Mouse (Mus musculus): ENCODE measurements around the gene Nudt6. TPM values are rescaled to one million over a fixed set of nuclear protein-coding genes. Genes with fewer than 3 reads are reported as not detected.

Nudt6 gene
- polyA plus RNA-seq, 1 experiment from 2014 or later = 5.1 TPM

DNA sequence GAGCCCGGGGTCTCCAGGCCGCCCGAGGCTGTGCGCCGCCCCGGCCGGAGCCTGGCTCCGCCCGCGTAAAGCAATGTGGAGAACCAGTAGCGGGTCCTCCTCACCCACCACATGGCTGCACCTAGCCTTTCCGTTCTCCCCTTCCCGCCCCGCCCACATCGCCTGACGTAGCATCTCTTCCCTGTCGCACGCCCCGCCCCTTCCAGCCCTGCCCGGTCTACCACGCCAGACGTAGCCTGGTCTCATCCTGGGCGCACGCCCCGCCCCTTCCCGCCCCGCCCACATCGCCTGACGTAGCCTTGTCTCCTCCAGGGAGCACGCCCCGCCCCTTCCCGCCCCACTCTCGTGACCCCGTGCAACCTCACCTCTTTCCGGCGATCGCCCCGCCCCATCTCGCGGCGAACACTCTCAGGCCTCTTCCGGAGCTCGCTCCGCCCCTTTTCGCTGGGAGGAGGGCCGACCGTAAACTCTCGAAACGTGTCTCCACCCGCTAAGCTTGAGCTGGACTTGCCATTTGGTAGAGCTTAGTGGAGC lies 486 bp downstream of the Nudt6 start, which contains the start of gene Spata5:
Spata5 (plus strand) TSS at position 439 of the 534 bp plus-strand sequence.
- H3K4me2 ChIP-seq (ENCODE audit: low read depth, low read length) = peak within 1 kb of the TSS; percentile 95
- H3K9ac ChIP-seq (ENCODE audit: low read length) = peak within 1 kb of the TSS; percentile 88
- H3K36me3 ChIP-seq (ENCODE audit: control insufficient read depth, insufficient read depth, low read length) = no peaks in the 10 kb centered on the region
- H3K4me1 ChIP-seq (replicated peaks; ENCODE audit: control insufficient read depth, insufficient read depth, low read length) = peaks cover 15% of the 10 kb centered on the region
- 1% methylated on average over 49 of the region's 50 CpGs for WGBS
- H3K4me3 ChIP-seq (ENCODE audit: low read length) = peak within 1 kb of the TSS; percentile 90
- H3K9me3 ChIP-seq (ENCODE audit: control insufficient read depth, low read length) = no peaks in the 10 kb centered on the region
- H3K27me3 ChIP-seq (ENCODE audit: control insufficient read depth, insufficient read depth, low read depth, low read length) = no peaks in the 10 kb centered on the region
- peak within 1 kb of the TSS; percentile 93 for H3K27ac ChIP-seq (ENCODE audit: low read length)
- peak; percentile 95 for ATAC-seq (ENCODE audit: low read depth)

- Histone ChIP-seq H3K36me3 (ENCODE audit: control insufficient read depth, insufficient read depth, low read length) (no peaks in the 10 kb centered on the region), H3K9ac (ENCODE audit: low read length) (peak overlapping the region; percentile 88), H3K4me1 (replicated peaks; ENCODE audit: control insufficient read depth, insufficient read depth, low read length) (peaks cover 15% of the 10 kb centered on the region), H3K27me3 (ENCODE audit: control insufficient read depth, insufficient read depth, low read depth, low read length) (no peaks in the 10 kb centered on the region), H3K4me2 (ENCODE audit: low read depth, low read length) (peak overlapping the region; percentile 86), H3K4me3 (ENCODE audit: low read length) (peak overlapping the region; percentile 90), H3K9me3 (ENCODE audit: control insufficient read depth, low read length) (no peaks in the 10 kb centered on the region), H3K27ac (ENCODE audit: low read length) (peak overlapping the region; percentile 93)
- under 1% methylated on average over 30 of the region's 30 CpGs for WGBS
- no peak for ATAC-seq (ENCODE audit: low read depth)
Measured at GRCm38 (mm10) chr3:37418961-37419457, 1.0 kb downstream of the Nudt6 start.

DNA sequence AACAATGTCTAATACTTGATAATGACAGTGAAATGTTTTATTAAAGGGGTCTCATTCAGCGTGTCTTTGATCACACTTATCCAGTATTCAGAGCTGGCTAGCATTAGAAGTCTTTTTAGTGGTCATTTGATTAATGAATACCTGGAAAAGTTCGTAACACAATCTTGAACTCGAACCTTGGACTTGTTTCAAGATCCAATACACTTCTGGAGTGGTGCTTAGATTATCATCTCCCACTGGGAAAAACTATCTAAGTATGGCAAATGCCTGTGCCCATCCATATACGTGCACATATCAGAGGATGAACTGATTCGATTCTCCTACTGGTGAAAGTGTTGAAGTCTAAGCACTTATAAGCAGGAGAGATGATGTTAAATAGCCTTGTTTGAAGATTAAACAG lies 1.7 kb downstream of the Nudt6 start:
- H3K36me3 ChIP-seq (ENCODE audit: control insufficient read depth, insufficient read depth, low read length) = no peaks in the 10 kb centered on the region
- no peak overlapping the region for H3K27ac ChIP-seq (ENCODE audit: low read length)
- peak overlapping the region; percentile 88 for H3K9ac ChIP-seq (ENCODE audit: low read length)
- peaks cover 15% of the 10 kb centered on the region for H3K4me1 ChIP-seq (replicated peaks; ENCODE audit: control insufficient read depth, insufficient read depth, low read length)
- no peaks in the 10 kb centered on the region for H3K27me3 ChIP-seq (ENCODE audit: control insufficient read depth, insufficient read depth, low read depth, low read length)
- peak overlapping the region; percentile 86 for H3K4me2 ChIP-seq (ENCODE audit: low read depth, low read length)
- ATAC-seq (ENCODE audit: low read depth) = no peak
- H3K4me3 ChIP-seq (ENCODE audit: low read length) = peak overlapping the region; percentile 90
- no peaks in the 10 kb centered on the region for H3K9me3 ChIP-seq (ENCODE audit: control insufficient read depth, low read length)
- 54% methylated on average over 5 of the region's 5 CpGs for WGBS

DNA sequence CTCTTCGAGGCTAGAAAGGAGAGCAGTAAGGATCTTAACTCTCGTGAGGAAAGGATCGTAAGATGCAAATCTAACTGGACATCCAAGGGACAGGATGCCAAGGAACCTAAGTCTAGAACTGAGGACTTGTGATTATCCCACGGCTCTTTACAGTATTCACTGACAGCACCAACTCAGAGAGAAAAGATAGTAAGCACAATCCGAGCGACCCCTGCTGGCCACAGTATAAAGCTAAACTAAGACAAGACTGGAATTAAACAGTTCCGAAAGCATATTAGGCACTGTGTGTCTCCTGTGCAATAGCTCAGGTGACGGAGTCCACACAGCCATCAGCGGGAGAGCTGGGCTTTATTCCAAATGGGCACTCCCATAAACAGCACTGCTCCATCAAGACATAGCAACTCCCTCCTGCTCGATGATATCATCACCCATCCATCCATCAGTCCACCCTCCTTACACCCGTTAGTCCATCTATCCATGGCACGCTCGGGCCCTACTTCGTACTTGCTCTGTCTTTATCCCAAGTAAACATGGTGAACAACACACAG lies 5.5 kb downstream of the Nudt6 start:
- ATAC-seq (ENCODE audit: low read depth) = no peak
- Histone ChIP-seq H3K36me3 (ENCODE audit: control insufficient read depth, insufficient read depth, low read length) (no peaks in the 10 kb centered on the region), H3K4me1 (replicated peaks; ENCODE audit: control insufficient read depth, insufficient read depth, low read length) (peaks cover 7% of the 10 kb centered on the region), H3K9me3 (ENCODE audit: control insufficient read depth, low read length) (no peaks in the 10 kb centered on the region), H3K27me3 (ENCODE audit: control insufficient read depth, insufficient read depth, low read depth, low read length) (no peaks in the 10 kb centered on the region), H3K27ac (ENCODE audit: low read length) (no peak overlapping the region), H3K9ac (ENCODE audit: low read length) (no peak overlapping the region), H3K4me2 (ENCODE audit: low read depth, low read length) (no peak overlapping the region), H3K4me3 (ENCODE audit: low read length) (no peak overlapping the region)
- 44% methylated on average over 14 of the region's 14 CpGs for WGBS

- Histone ChIP-seq H3K4me3 (ENCODE audit: low read length) (no peak overlapping the region), H3K9me3 (ENCODE audit: control insufficient read depth, low read length) (no peaks in the 10 kb centered on the region), H3K9ac (ENCODE audit: low read length) (no peak overlapping the region), H3K27ac (ENCODE audit: low read length) (no peak overlapping the region), H3K4me2 (ENCODE audit: low read depth, low read length) (no peak overlapping the region), H3K4me1 (replicated peaks; ENCODE audit: control insufficient read depth, insufficient read depth, low read length) (peaks cover 2% of the 10 kb centered on the region), H3K36me3 (ENCODE audit: control insufficient read depth, insufficient read depth, low read length) (no peaks in the 10 kb centered on the region), H3K27me3 (ENCODE audit: control insufficient read depth, insufficient read depth, low read depth, low read length) (no peaks in the 10 kb centered on the region)
- ATAC-seq (ENCODE audit: low read depth) = no peak
- WGBS = 80% methylated on average over 3 of the region's 3 CpGs
Measured at GRCm38 (mm10) chr3:37413446-37413845, 6.6 kb downstream of the Nudt6 start.

DNA sequence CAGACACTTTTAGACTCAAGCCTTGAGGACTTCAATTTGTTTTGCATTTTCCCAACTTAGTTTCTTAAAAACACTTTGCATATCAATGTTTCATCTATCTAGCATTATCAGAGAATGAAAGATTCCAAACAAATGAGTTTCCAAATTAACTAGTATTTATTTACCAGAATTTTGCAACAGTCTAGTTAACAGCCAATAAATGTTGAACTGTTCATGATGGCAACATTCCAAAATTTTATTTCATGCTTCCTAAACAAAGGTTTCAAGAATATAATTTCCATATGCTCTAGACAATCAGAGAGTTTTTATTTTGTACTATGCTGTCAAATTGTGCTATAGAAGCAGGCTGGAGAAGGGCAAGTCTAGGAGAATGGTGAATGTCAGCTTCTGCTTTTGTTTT lies 12.4 kb downstream of the Nudt6 start:
- no peak overlapping the region for H3K9ac ChIP-seq (ENCODE audit: low read length)
- no peaks in the 10 kb centered on the region for H3K4me1 ChIP-seq (replicated peaks; ENCODE audit: control insufficient read depth, insufficient read depth, low read length)
- no peaks in the 10 kb centered on the region for H3K9me3 ChIP-seq (ENCODE audit: control insufficient read depth, low read length)
- ATAC-seq (ENCODE audit: low read depth) = peak; percentile 66
- H3K27me3 ChIP-seq (ENCODE audit: control insufficient read depth, insufficient read depth, low read depth, low read length) = no peaks in the 10 kb centered on the region
- H3K4me2 ChIP-seq (ENCODE audit: low read depth, low read length) = no peak overlapping the region
- no peaks in the 10 kb centered on the region for H3K36me3 ChIP-seq (ENCODE audit: control insufficient read depth, insufficient read depth, low read length)
- H3K27ac ChIP-seq (ENCODE audit: low read length) = no peak overlapping the region
- no peak overlapping the region for H3K4me3 ChIP-seq (ENCODE audit: low read length)

DNA sequence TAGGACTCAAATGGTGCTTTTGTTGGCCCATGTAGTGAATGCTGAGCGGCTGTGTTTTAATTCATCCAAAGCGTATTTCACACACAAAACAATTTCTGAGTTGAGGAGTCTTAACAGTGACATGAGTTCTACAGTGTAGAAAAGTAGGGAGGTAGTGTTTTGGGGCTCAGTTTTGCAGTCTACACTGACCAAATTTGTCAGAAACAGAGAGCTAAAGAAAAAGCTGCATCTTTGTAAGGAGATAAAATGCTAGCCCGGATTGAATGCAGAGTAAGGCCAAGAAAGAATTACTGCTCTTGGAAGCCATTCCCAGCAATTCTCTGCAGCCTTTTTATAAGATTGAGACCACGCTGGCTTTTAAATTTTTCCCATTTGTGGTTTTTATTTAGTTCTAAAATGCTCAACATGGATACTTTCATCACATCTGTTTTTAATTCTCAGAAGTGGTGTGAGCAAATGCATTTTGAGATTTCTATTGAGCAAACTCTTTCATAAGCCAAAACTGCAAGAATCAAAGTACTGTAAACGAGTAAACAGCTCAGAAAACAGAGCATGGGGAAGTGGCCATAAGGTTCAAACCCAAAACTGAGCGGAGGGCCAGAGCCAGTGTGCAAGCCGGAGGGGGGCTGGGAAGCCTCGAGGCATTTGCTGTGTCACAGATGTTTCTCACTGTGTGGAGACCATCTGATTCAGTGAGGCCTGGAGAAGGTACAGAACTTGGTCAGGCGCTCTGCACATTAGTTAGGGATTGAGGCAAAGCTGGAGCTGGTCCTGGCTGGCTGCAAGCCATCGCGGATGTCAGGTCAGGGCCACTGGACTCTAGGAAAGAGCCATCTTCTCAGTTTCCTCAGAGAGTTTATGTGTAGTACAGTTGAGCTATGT lies 18.0 kb downstream of the Nudt6 start:
- peak; percentile 22; the same call in 1 of the 2 replicates for ATAC-seq (ENCODE audit: low read depth)
- Histone ChIP-seq H3K27ac (ENCODE audit: low read length) (peak overlapping the region; percentile 53), H3K4me3 (ENCODE audit: low read length) (no peak overlapping the region), H3K4me1 (replicated peaks; ENCODE audit: control insufficient read depth, insufficient read depth, low read length) (peaks cover 10% of the 10 kb centered on the region), H3K27me3 (ENCODE audit: control insufficient read depth, insufficient read depth, low read depth, low read length) (no peaks in the 10 kb centered on the region), H3K9ac (ENCODE audit: low read length) (no peak overlapping the region), H3K4me2 (ENCODE audit: low read depth, low read length) (no peak overlapping the region), H3K9me3 (ENCODE audit: control insufficient read depth, low read length) (no peaks in the 10 kb centered on the region), H3K36me3 (ENCODE audit: control insufficient read depth, insufficient read depth, low read length) (no peaks in the 10 kb centered on the region)
- 66% methylated on average over 11 of the region's 11 CpGs for WGBS

GRCm38 (mm10) chr3:37398661-37399395 lies 21.2 kb downstream of the Nudt6 start:
- no peaks in the 10 kb centered on the region for H3K27me3 ChIP-seq (ENCODE audit: control insufficient read depth, insufficient read depth, low read depth, low read length)
- H3K9ac ChIP-seq (ENCODE audit: low read length) = no peak overlapping the region
- no peak overlapping the region for H3K4me2 ChIP-seq (ENCODE audit: low read depth, low read length)
- 56% methylated on average over 7 of the region's 7 CpGs for WGBS
- H3K4me1 ChIP-seq (replicated peaks; ENCODE audit: control insufficient read depth, insufficient read depth, low read length) = peaks cover 10% of the 10 kb centered on the region
- H3K36me3 ChIP-seq (ENCODE audit: control insufficient read depth, insufficient read depth, low read length) = no peaks in the 10 kb centered on the region
- peak; percentile 92 for ATAC-seq (ENCODE audit: low read depth)
- H3K9me3 ChIP-seq (ENCODE audit: control insufficient read depth, low read length) = no peaks in the 10 kb centered on the region
- H3K4me3 ChIP-seq (ENCODE audit: low read length) = no peak overlapping the region
- peak overlapping the region; percentile 64 for H3K27ac ChIP-seq (ENCODE audit: low read length)

GRCm38 (mm10) chr3:37397646-37398045 lies 22.4 kb downstream of the Nudt6 start:
- no peaks in the 10 kb centered on the region for H3K9me3 ChIP-seq (ENCODE audit: control insufficient read depth, low read length)
- H3K9ac ChIP-seq (ENCODE audit: low read length) = no peak overlapping the region
- WGBS = 71% methylated on average over 3 of the region's 3 CpGs
- H3K4me1 ChIP-seq (replicated peaks; ENCODE audit: control insufficient read depth, insufficient read depth, low read length) = peaks cover 10% of the 10 kb centered on the region
- no peak overlapping the region for H3K4me3 ChIP-seq (ENCODE audit: low read length)
- peak overlapping the region; percentile 64 for H3K27ac ChIP-seq (ENCODE audit: low read length)
- H3K36me3 ChIP-seq (ENCODE audit: control insufficient read depth, insufficient read depth, low read length) = no peaks in the 10 kb centered on the region
- ATAC-seq (ENCODE audit: low read depth) = no peak
- no peaks in the 10 kb centered on the region for H3K27me3 ChIP-seq (ENCODE audit: control insufficient read depth, insufficient read depth, low read depth, low read length)
- H3K4me2 ChIP-seq (ENCODE audit: low read depth, low read length) = no peak overlapping the region

Measured in lung, embryonic 16.5 days (tissue).